In genomic region chr9:99444590-99445178, GRCm38 (mm10) we compare ENCODE assay signal across 10 mouse cellular contexts. TPM values are rescaled to one million over a fixed set of nuclear protein-coding genes. Genes with fewer than 3 reads are reported as not detected.
DNase-seq lines count a peak whose midpoint lies in the region; ATAC-seq and TF ChIP-seq lines count a peak whose summit lies in the region.
"Had no signal": no experiment of that assay in that cellular context is flagged by ENCODE, and none has a peak within 500 bp of the region (broad histone marks: within the 10 kb centered on the region; RNA-seq: fewer than 3 reads in every experiment).

No protein-coding gene starts in this region.

- no peak for TF ChIP-seq EP300 in heart, postnatal 0 days (IDR thresholded peaks at IDR 0.05; ENCODE audit: low read depth)

- no peak overlapping the region for H3K9ac ChIP-seq in heart, postnatal 0 days (replicated peaks; ENCODE audit: low read depth, low read length)

- H3K9me3 ChIP-seq in heart, postnatal 0 days (replicated peaks; ENCODE audit: control insufficient read depth, low read length), result no peaks in the 10 kb centered on the region

- H3K4me3 ChIP-seq in heart, postnatal 0 days (ENCODE audit: low read depth, low read length), result no peak overlapping the region

- peak; percentile 36 for DNase-seq in heart, postnatal 0 days (ENCODE audit: low spot score)
- no peak for DNase-seq in heart, postnatal 36 days
- DNase-seq in 416B (ENCODE audit: low read depth), result peak; percentile 39
- DNase-seq in brain, adult 2 months (ENCODE audit: low read depth, low spot score), result peak; percentile 54
- peak; percentile 44 to 52 for DNase-seq in kidney, postnatal 4 days
- no peak for DNase-seq in frontal cortex, postnatal 10 days (ENCODE audit: low spot score in 2 of 2)
- no peak for DNase-seq in urinary bladder, adult 18-20 months (ENCODE audit: low spot score in 2 of 2)
- no peak for DNase-seq in c-Kit-positive CD71-positive TER-119-positive erythroid progenitor cells, embryonic 14.5 days (ENCODE audit: low spot score)

- 40% methylated on average over 8 of the region's 8 CpGs for WGBS in heart, postnatal 0 days

- no peak overlapping the region for H3K27ac ChIP-seq in heart, postnatal 0 days (ENCODE audit: low read depth)

- H3K4me1 ChIP-seq in heart, postnatal 0 days (ENCODE audit: control insufficient read depth, insufficient read depth), result no peaks in the 10 kb centered on the region

- H3K4me2 ChIP-seq in heart, postnatal 0 days (ENCODE audit: low read depth, low read length), result no peak overlapping the region

- intact Hi-C loops in heart, postnatal 36 days (cut with DNase I), result loop anchor here (5.0 kb wide), 1 partner anchor 382 kb away; no protein-coding TSS in a partner anchor

- no peaks in the 10 kb centered on the region for H3K36me3 ChIP-seq in heart, postnatal 0 days (replicated peaks; ENCODE audit: control insufficient read depth, insufficient read depth, low read length)

- TF ChIP-seq CTCF in heart, postnatal 0 days (IDR thresholded peaks at IDR 0.05; ENCODE audit: low read depth), result peak; percentile 45

- H3K27me3 ChIP-seq in heart, postnatal 0 days (ENCODE audit: control insufficient read depth, insufficient read depth, low read length), result no peaks in the 10 kb centered on the region

- ATAC-seq in heart, postnatal 0 days (ENCODE audit: insufficient read depth, low read depth), result no peak; the same call in 1 of the 2 replicates

RNA-seq across cellular contexts. Expression of gene Nme9, which starts 6.6 kb away (rescaled TPM):
- total RNA-seq in heart, postnatal 0 days (2014; rRNA removed; ENCODE audit: low replicate concordance), result not detected in 2 replicates
- 0.18 and 0.93 TPM in 2 replicates for polyA plus RNA-seq in heart, postnatal 0 days (2015; fragmentation: Nextera tagmentation; extraction: Ambion mirVana)
- total RNA-seq in heart, postnatal 36 days (2021), result not detected
- total RNA-seq: adrenal gland, postnatal 36 days had no signal
- polyA plus RNA-seq: limb, embryonic 14.5 days had no signal

RNA-seq across cellular contexts. Expression of gene Mras, which starts 7.5 kb away (rescaled TPM):
- 13.8 and 15.8 TPM in 2 replicates for total RNA-seq in heart, postnatal 0 days (2014; rRNA removed; ENCODE audit: low replicate concordance)
- 11.9 and 13.0 TPM in 2 replicates for polyA plus RNA-seq in heart, postnatal 0 days (2015; fragmentation: Nextera tagmentation; extraction: Ambion mirVana)
- 1 to 10 TPM; 5.2 to 6.5 TPM for total RNA-seq in heart, postnatal 36 days (2021)

Comparison
In these comparisons a context has a peak if more than half of its experiments do, and no peak if none do; other contexts are left out.
1. DNase-seq: peak in heart, postnatal 0 days (single experiment), 416B (single experiment), brain, adult 2 months (single experiment) and kidney, postnatal 4 days (2 of 2); none in heart, postnatal 36 days (0 of 2), frontal cortex, postnatal 10 days (0 of 2), urinary bladder, adult 18-20 months (0 of 2) and c-Kit-positive CD71-positive TER-119-positive erythroid progenitor cells, embryonic 14.5 days (single experiment).